Mouse (Mus musculus) lung, postnatal 0 days (tissue): ENCODE data around the gene Spred2. TPM values are rescaled to one million over a fixed set of nuclear protein-coding genes. Genes with fewer than 3 reads are reported as not detected.

ENCODE experiments used
- ATAC-seq: fragments of 200-750 bp; cut with Nextera tagmentation; 2 replicates; pipeline ENCODE4 v1.8.0; 2017; ENCODE audit warnings: moderate library complexity
- DNase-seq: peaks from one replicate; pipeline ENCODE4 v3.0.0-alpha.2; 2016; ENCODE audit warnings: low spot score
- H3K27ac ChIP-seq: fragments of 300-500 bp; sonication (generic); 2 replicates; pipeline ENCODE4 v1.5.1; 2014; ENCODE audit warnings: antibody characterized with exemption, mild to moderate bottlenecking, low read length, mixed read lengths
- H3K27me3 ChIP-seq: fragments of 300-500 bp; sonication (generic); replicated peaks from 2 replicates; pipeline ENCODE4 v1.6.1; 2014; ENCODE audit warnings: low read length, mixed read lengths; ENCODE audit not compliant: insufficient read depth
- H3K36me3 ChIP-seq: fragments of 300-500 bp; sonication (generic); 2 replicates; pipeline ENCODE4 v1.6.1; 2014; ENCODE audit warnings: low read length, mixed read lengths; ENCODE audit not compliant: insufficient read depth
- H3K4me1 ChIP-seq: fragments of 300-500 bp; sonication (generic); 2 replicates; pipeline ENCODE4 v1.6.1; 2014; ENCODE audit warnings: antibody characterized with exemption, low read depth, low read length, mixed read lengths; ENCODE audit not compliant: insufficient read depth
- H3K4me2 ChIP-seq: fragments of 300-500 bp; sonication (generic); replicated peaks from 2 replicates; pipeline ENCODE4 v1.6.1; 2014; ENCODE audit warnings: low read depth, mild to moderate bottlenecking, low read length, moderate library complexity, mixed read lengths
- H3K4me3 ChIP-seq: fragments of 300-500 bp; sonication (generic); 2 replicates; pipeline ENCODE4 v1.5.1; 2014; ENCODE audit warnings: low read depth, low read length
- H3K9ac ChIP-seq: fragments of 300-500 bp; sonication (generic); replicated peaks from 2 replicates; pipeline ENCODE4 v1.6.1; 2014; ENCODE audit warnings: low read depth, mild to moderate bottlenecking
- H3K9me3 ChIP-seq: fragments of 300-500 bp; sonication (generic); 2 replicates; pipeline ENCODE4 v1.6.1; 2016; ENCODE audit warnings: low read length, mixed read lengths
- CTCF ChIP-seq: IDR thresholded peaks from 2 replicates; pipeline ENCODE4 v1.5.1; 2016; ENCODE audit warnings: antibody characterized with exemption, mild to moderate bottlenecking
- EP300 ChIP-seq: IDR thresholded peaks from 2 replicates; pipeline ENCODE4 v1.6.1; 2016; ENCODE audit warnings: antibody characterized with exemption, mild to moderate bottlenecking, control low read depth
- WGBS: fragments of 180-500 bp; shearing (Covaris S2); extraction: QIAGEN DNeasy Blood & Tissue Kit; methylation state at CpG from one replicate; pipeline ENCODE4 v1.1.7; 2014; 5-methylcytosine and 5-hydroxymethylcytosine counted together
- polyA plus RNA-seq: library from polyadenylated mRNA; unstranded; fragments of >200 nt; fragmentation: Nextera tagmentation; extraction: Ambion mirVana; gene quantifications from 2 replicates; pipeline ENCODE4 v1.2.1, GENCODE M21; 2015

The Spred2 gene
- polyA plus RNA-seq, 1 experiment from 2014 or later, result 3.9 TPM

DNA sequence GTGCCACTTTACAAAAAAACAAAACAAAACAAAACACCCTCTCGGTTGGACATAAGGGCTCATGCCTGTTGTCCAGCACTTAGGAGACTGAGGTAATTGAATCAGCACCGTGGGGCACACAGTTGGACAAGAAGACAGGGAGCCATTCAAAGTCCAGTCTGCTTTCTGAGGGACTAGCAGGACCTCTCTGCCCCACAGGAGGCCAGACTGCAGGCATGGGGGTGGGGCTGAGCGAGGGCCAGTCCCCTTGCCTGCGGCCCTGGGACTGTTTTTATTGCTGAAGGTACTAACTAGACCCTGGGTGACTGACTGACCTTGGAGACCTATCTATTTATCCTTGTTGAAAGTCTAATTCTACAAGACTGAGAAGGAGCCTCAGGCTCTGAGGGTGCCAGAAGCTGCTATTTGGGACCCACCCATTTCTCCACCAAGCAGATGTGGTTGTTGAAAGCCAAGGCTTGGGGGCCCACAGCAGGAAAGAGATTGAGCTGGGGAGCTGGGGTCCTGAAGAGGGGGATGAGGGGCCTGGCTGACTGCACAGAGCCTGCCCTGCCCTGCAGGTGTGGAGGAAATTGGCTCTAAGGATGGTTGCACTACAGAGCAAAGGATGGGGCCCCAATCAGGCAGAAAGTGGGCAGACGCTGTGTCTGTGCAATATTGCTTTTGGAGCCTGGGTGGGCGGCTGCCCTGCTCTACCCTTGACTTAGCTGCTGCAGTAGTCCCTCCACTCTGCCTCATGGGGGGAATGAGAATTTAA, 117.2 kb downstream of the Spred2 start:
- Histone ChIP-seq H3K27me3 (no peaks in the 10 kb centered on the region), H3K36me3 (no peaks in the 10 kb centered on the region), H3K4me1 (no peaks in the 10 kb centered on the region), H3K4me2 (no peak overlapping the region), H3K9me3 (no peaks in the 10 kb centered on the region), H3K27ac (no peak overlapping the region), H3K4me3 (no peak overlapping the region), H3K9ac (no peak overlapping the region)
- WGBS, result 31% methylated on average over 6 of the region's 6 CpGs
- DNase-seq (no peak), ATAC-seq (no peak)
- TF ChIP-seq EP300 (no peak), CTCF (no peak)

DNA sequence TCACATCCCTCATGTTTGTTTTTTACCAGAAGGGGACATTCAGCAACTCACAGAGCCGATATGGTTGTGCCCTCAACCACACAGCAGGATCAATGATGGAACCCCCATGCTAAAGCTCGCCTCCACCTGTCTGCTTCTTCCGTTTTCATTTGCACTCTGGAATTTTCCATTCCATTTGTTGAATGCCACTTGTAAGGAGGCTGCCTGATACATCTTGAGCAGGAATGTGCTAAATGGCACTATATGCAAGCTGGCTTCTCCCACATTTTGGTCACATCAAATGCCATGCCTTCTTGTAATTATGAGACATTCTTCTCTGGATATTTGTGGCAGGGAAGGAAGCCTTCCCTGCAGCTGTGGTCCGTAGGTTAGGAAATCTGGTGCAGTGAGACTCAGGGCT, 117.9 kb downstream of the Spred2 start:
- ATAC-seq, result no peak

DNA sequence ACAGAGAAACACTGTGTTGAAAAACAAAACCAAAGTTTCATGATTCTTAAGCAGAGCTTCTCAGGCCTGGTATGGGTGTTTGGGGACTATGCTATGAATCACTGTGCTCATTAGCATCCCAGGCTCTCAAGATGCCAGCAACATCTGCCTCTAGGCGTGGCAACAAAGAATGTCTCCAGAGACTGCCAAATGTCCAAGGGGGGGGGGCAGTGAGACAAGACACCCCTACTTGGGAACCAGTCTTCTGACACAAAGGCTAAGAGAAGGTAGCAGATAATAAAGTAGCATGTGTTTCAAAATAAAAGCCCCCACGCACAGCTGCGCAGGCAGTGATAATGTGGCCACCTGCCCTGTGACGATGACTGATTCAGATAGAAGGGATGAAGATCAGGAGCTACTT, 119.1 kb downstream of the Spred2 start:
- H3K27ac ChIP-seq, result no peak overlapping the region
- no peak overlapping the region for H3K4me2 ChIP-seq
- H3K9ac ChIP-seq, result no peak overlapping the region
- DNase-seq (no peak), ATAC-seq (no peak)
- no peaks in the 10 kb centered on the region for H3K4me1 ChIP-seq
- H3K36me3 ChIP-seq, result no peaks in the 10 kb centered on the region
- H3K9me3 ChIP-seq, result no peaks in the 10 kb centered on the region
- H3K27me3 ChIP-seq, result no peaks in the 10 kb centered on the region
- H3K4me3 ChIP-seq, result no peak overlapping the region
- WGBS, result 80% methylated on average over 4 of the region's 4 CpGs
- TF ChIP-seq CTCF (no peak), EP300 (no peak)

More for the DNA sequence above, 117.9 kb downstream of the Spred2 start:
- WGBS, result 55% methylated on average over 4 of the region's 4 CpGs
- Histone ChIP-seq H3K9ac (no peak overlapping the region), H3K36me3 (no peaks in the 10 kb centered on the region), H3K4me2 (no peak overlapping the region), H3K9me3 (no peaks in the 10 kb centered on the region), H3K4me1 (no peaks in the 10 kb centered on the region), H3K4me3 (no peak overlapping the region), H3K27ac (no peak overlapping the region), H3K27me3 (no peaks in the 10 kb centered on the region)
- DNase-seq, result no peak
- TF ChIP-seq CTCF (no peak), EP300 (no peak)

GRCm38 (mm10) chr11:20045586-20045985, 121.4 kb downstream of the Spred2 start:
- WGBS, result 85% methylated on average over 3 of the region's 3 CpGs
- H3K27ac ChIP-seq, result no peak overlapping the region
- no peaks in the 10 kb centered on the region for H3K4me1 ChIP-seq
- ATAC-seq (no peak), DNase-seq (no peak)
- no peak overlapping the region for H3K9ac ChIP-seq
- no peak overlapping the region for H3K4me3 ChIP-seq
- no peak overlapping the region for H3K4me2 ChIP-seq
- TF ChIP-seq CTCF, result peak; percentile 47
- no peak for TF ChIP-seq EP300
- no peaks in the 10 kb centered on the region for H3K9me3 ChIP-seq
- H3K27me3 ChIP-seq, result no peaks in the 10 kb centered on the region
- H3K36me3 ChIP-seq, result no peaks in the 10 kb centered on the region

DNA sequence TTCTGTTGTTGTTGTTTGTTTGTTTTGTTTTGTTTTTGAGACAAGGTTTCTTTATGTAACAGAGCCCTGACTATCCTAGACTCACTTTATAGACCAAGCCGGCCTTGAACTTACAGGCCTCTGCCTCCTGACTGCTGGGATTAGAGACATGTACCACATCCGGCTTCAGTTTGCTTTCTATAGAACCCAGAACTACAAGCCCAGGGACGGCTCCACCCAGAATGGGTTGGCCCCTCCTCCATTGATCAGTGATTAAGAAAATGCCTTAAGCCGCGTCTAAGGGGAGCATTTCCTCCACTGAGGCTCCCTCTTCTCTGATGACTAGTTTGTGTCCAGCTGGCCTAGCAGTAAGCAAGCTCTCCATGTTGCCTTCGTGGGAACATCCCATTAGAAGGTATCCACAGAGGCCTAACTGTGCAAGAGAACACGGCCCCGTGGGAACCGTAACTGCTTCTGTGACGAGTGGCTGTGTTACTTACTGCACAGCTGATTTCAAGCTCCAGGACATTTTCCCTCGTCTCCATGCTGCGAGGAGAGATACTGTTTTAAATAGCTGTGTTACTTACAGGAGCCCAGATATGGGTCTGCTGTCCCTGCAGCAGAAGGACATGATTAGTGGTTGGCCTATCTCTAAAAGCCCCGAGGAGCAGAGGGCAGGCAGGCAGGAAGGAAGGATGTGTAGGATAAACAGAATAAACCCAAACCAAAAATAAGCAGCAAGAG, 128.8 kb downstream of the Spred2 start:
- no peak overlapping the region for H3K27ac ChIP-seq
- no peak for DNase-seq
- WGBS, result 62% methylated on average over 13 of the region's 13 CpGs

DNA sequence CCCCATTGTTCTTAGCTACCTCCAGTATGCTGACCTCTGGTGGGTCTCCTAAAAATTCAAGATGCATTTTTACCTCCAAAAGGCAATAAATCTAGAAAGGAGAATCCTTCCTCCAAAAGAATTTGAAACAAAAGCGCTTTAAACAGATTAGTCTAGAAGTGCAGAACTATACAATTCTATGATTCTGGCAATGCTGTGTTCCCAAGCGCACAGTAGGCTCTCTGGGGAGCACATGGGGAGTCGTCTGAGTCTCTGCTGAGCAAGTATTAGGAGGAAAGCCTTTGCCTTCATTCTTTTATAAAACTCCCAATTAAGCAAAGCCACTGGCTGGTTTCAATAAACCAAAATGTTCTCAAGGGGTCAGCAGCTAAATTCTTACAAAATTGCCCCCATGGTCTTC, 129.8 kb downstream of the Spred2 start:
- H3K27me3 ChIP-seq, result no peaks in the 10 kb centered on the region
- H3K36me3 ChIP-seq, result peaks cover 3% of the 10 kb centered on the region; the same call in 1 of the 2 replicates
- no peak for TF ChIP-seq EP300
- TF ChIP-seq CTCF, result no peak
- H3K9ac ChIP-seq, result no peak overlapping the region
- no peak overlapping the region for H3K27ac ChIP-seq
- WGBS, result 80% methylated on average over 3 of the region's 3 CpGs
- H3K4me2 ChIP-seq, result no peak overlapping the region
- no peak overlapping the region for H3K4me3 ChIP-seq
- H3K4me1 ChIP-seq, result no peaks in the 10 kb centered on the region
- DNase-seq, result no peak
- H3K9me3 ChIP-seq, result no peaks in the 10 kb centered on the region
- no peak for ATAC-seq

More for the DNA sequence above, 128.8 kb downstream of the Spred2 start:
- no peak overlapping the region for H3K4me2 ChIP-seq
- no peaks in the 10 kb centered on the region for H3K4me1 ChIP-seq
- no peaks in the 10 kb centered on the region for H3K36me3 ChIP-seq
- TF ChIP-seq EP300 (no peak), CTCF (no peak)
- no peak for ATAC-seq
- H3K9me3 ChIP-seq, result no peaks in the 10 kb centered on the region
- no peak overlapping the region for H3K4me3 ChIP-seq
- no peaks in the 10 kb centered on the region for H3K27me3 ChIP-seq
- no peak overlapping the region for H3K9ac ChIP-seq
